Mouse (Mus musculus): ENCODE data around the gene Cygb.

DNA sequence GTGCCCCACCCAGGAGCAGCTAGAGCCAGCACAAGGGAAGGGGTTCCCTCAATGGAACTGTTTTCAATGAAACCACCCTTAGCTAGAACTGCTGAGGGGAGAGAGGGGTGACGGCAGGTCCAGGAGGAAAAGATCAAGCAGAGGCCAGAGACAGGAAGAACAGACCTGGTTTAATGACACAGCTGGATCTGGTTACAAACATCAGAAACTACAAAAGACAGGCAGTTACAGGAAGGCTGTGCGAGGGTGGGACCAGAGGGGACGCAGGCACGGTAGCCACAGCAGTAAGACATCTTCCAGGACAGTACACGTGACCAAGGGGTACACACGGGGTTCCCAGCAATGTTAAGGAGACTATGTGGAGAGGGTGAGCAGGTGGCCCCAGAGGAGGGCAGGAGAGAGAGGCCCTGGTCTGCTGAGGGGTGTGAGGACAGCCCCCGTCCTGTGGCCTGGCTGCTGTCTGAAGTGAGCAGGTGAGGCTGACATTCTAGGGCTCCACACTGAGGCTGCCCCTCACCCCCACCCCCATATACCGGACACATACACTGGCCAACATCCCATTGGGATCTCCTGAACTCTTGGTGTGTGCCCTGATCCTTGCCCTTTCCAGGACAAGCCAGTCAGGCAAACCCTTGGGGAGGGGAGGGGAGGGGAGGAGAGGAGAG lies 8.5 kb downstream of the Cygb start:
- TF ChIP-seq CTCF (IDR thresholded peaks at IDR 0.05; ENCODE audit: low read depth) (no peak), EP300 (IDR thresholded peaks at IDR 0.05; ENCODE audit: low read depth) (no peak)
